In genomic region chr9:99505875-99506274, GRCm38 (mm10) we compare ENCODE assay signal across 26 mouse cellular contexts. TPM values are rescaled to one million over a fixed set of nuclear protein-coding genes. Genes with fewer than 3 reads are reported as not detected.
A peak's percentile ranks its signal among the peaks of the same experiment; 100 is the strongest.
DNase-seq lines count a peak whose midpoint lies in the region; ATAC-seq and TF ChIP-seq lines count a peak whose summit lies in the region.
"Had no signal": no experiment of that assay in that cellular context is flagged by ENCODE, and none has a peak within 500 bp of the region (broad histone marks: within the 10 kb centered on the region; RNA-seq: fewer than 3 reads in every experiment).

No protein-coding gene starts in this region.

- H3K9ac ChIP-seq in intestine, embryonic 15.5 days: no peak overlapping the region
- no peak overlapping the region for H3K9ac ChIP-seq in intestine, postnatal 0 days (ENCODE audit: low read depth, low read length)
- no peak overlapping the region for H3K9ac ChIP-seq in kidney, embryonic 16.5 days (replicated peaks; ENCODE audit: low read length)
- H3K9ac ChIP-seq: embryonic facial prominence, embryonic 12.5 days; forebrain, embryonic 13.5 days; forebrain, embryonic 15.5 days had no signal

- peak; percentile 91 for ATAC-seq in intestine, embryonic 15.5 days
- peak; percentile 80 for ATAC-seq in intestine, postnatal 0 days
- no peak for ATAC-seq in kidney, embryonic 16.5 days (ENCODE audit: low FRiP score, low TSS enrichment)
- ATAC-seq: activated CD4-positive, CD25-positive, alpha-beta regulatory T cell, adult 4 months; CD4-positive, CD25-positive, alpha-beta regulatory T cell, adult 4 months; forebrain, embryonic 13.5 days; forebrain, embryonic 15.5 days; Patski had no signal

- peak; percentile 14 for DNase-seq in urinary bladder, postnatal 14 days (ENCODE audit: low spot score)
- DNase-seq in urinary bladder, postnatal 25 days (ENCODE audit: low spot score): no peak
- no peak for DNase-seq in lung, postnatal 4 days
- no peak for DNase-seq in midbrain, embryonic 10.5 days (ENCODE audit: low spot score)
- DNase-seq: adrenal gland, adult 8-10 months; adrenal gland, postnatal 14 days; adrenal gland, postnatal 36 days; B cell, adult 2 months; cerebellum, adult 11-12 months; cerebellum, adult 2 months; cerebellum, adult 9-10 months; cerebellum, postnatal 10 days; cerebellum, postnatal 25 days had no signal

- TF ChIP-seq CTCF in intestine, postnatal 0 days (IDR thresholded peaks at IDR 0.05; ENCODE audit: low read depth): no peak

- H3K27me3 ChIP-seq in intestine, embryonic 15.5 days (replicated peaks): no peaks in the 10 kb centered on the region
- no peaks in the 10 kb centered on the region for H3K27me3 ChIP-seq in intestine, postnatal 0 days (replicated peaks; ENCODE audit: control insufficient read depth, insufficient read depth, low read length)
- no peaks in the 10 kb centered on the region for H3K27me3 ChIP-seq in kidney, embryonic 16.5 days (ENCODE audit: insufficient read depth, low read length)
- H3K27me3 ChIP-seq in midbrain, embryonic 10.5 days (ENCODE audit: low read depth, poor library complexity, severe bottlenecking): no peaks in the 10 kb centered on the region
- H3K27me3 ChIP-seq: CH12.LX; embryonic facial prominence, embryonic 12.5 days; forebrain, embryonic 13.5 days; forebrain, embryonic 15.5 days; Patski had no signal

- H3K4me3 ChIP-seq in intestine, embryonic 15.5 days (replicated peaks): no peak overlapping the region
- H3K4me3 ChIP-seq in intestine, postnatal 0 days (ENCODE audit: low read depth, low read length): no peak overlapping the region
- no peak overlapping the region for H3K4me3 ChIP-seq in kidney, embryonic 16.5 days (ENCODE audit: low read length)
- no peak overlapping the region for H3K4me3 ChIP-seq in midbrain, embryonic 10.5 days
- H3K4me3 ChIP-seq: embryonic facial prominence, embryonic 10.5 days; embryonic facial prominence, embryonic 12.5 days; forebrain, embryonic 13.5 days; forebrain, embryonic 15.5 days had no signal

- no peaks in the 10 kb centered on the region for H3K4me1 ChIP-seq in intestine, embryonic 15.5 days (replicated peaks)
- H3K4me1 ChIP-seq in intestine, postnatal 0 days (replicated peaks; ENCODE audit: control insufficient read depth, insufficient read depth, low read length): 0 out of 2 replicates have a peak, but pooled peaks cover 3% of the 10 kb centered on the region
- no peaks in the 10 kb centered on the region for H3K4me1 ChIP-seq in kidney, embryonic 16.5 days (ENCODE audit: insufficient read depth, low read length)
- H3K4me1 ChIP-seq in midbrain, embryonic 10.5 days: no peaks in the 10 kb centered on the region
- H3K4me1 ChIP-seq: embryonic facial prominence, embryonic 10.5 days; embryonic facial prominence, embryonic 12.5 days; forebrain, embryonic 13.5 days; forebrain, embryonic 15.5 days had no signal

- no peak overlapping the region for H3K4me2 ChIP-seq in intestine, embryonic 15.5 days (replicated peaks)
- no peak overlapping the region for H3K4me2 ChIP-seq in intestine, postnatal 0 days (replicated peaks; ENCODE audit: low read depth)
- H3K4me2 ChIP-seq in kidney, embryonic 16.5 days (replicated peaks; ENCODE audit: low read depth, low read length): no peak overlapping the region
- H3K4me2 ChIP-seq: embryonic facial prominence, embryonic 12.5 days; forebrain, embryonic 13.5 days; forebrain, embryonic 15.5 days had no signal

- no peak overlapping the region for H3K27ac ChIP-seq in intestine, embryonic 15.5 days
- no peak overlapping the region for H3K27ac ChIP-seq in intestine, postnatal 0 days (ENCODE audit: low read depth, low read length)
- no peak overlapping the region for H3K27ac ChIP-seq in kidney, embryonic 16.5 days (ENCODE audit: low read length)
- no peak overlapping the region for H3K27ac ChIP-seq in midbrain, embryonic 10.5 days (replicated peaks)
- H3K27ac ChIP-seq: embryonic facial prominence, embryonic 10.5 days; embryonic facial prominence, embryonic 12.5 days; forebrain, embryonic 13.5 days; forebrain, embryonic 15.5 days had no signal

- H3K9me3 ChIP-seq in intestine, embryonic 15.5 days: no peaks in the 10 kb centered on the region
- H3K9me3 ChIP-seq in intestine, postnatal 0 days (ENCODE audit: control insufficient read depth): no peaks in the 10 kb centered on the region
- no peaks in the 10 kb centered on the region for H3K9me3 ChIP-seq in kidney, embryonic 16.5 days (ENCODE audit: low read length)
- no peaks in the 10 kb centered on the region for H3K9me3 ChIP-seq in midbrain, embryonic 10.5 days (replicated peaks)
- H3K9me3 ChIP-seq: embryonic facial prominence, embryonic 10.5 days; embryonic facial prominence, embryonic 12.5 days; forebrain, embryonic 13.5 days; forebrain, embryonic 15.5 days; G1E had no signal

- no peaks in the 10 kb centered on the region for H3K36me3 ChIP-seq in intestine, embryonic 15.5 days
- H3K36me3 ChIP-seq in intestine, postnatal 0 days (ENCODE audit: control insufficient read depth, insufficient read depth): 0 out of 2 replicates have a peak, but pooled peaks cover 7% of the 10 kb centered on the region
- peaks cover 7% of the 10 kb centered on the region for H3K36me3 ChIP-seq in kidney, embryonic 16.5 days (ENCODE audit: insufficient read depth, low read length)
- H3K36me3 ChIP-seq in midbrain, embryonic 10.5 days: peaks cover 47% of the 10 kb centered on the region

- WGBS in intestine, embryonic 15.5 days: 38% methylated on average over 7 of the region's 7 CpGs
- WGBS in intestine, postnatal 0 days: 26% methylated on average over 7 of the region's 7 CpGs
- WGBS in kidney, embryonic 16.5 days: 69% methylated on average over 7 of the region's 7 CpGs
- 90% methylated on average over 7 of the region's 7 CpGs for WGBS in midbrain, embryonic 10.5 days

RNA-seq across cellular contexts. Expression of gene Nme9, which starts 54.6 kb away (rescaled TPM):
- polyA plus RNA-seq in intestine, embryonic 15.5 days (2015; fragmentation: Nextera tagmentation; extraction: Ambion mirVana): 0.25 and 0.33 TPM in 2 replicates
- 0.46 and 0.71 TPM in 2 replicates for polyA plus RNA-seq in intestine, postnatal 0 days (2015; fragmentation: Nextera tagmentation; extraction: Ambion mirVana)
- polyA plus RNA-seq in kidney, embryonic 16.5 days (2015; fragmentation: Nextera tagmentation; extraction: Ambion mirVana): 0.23 TPM in 1 of 2 replicates, not detected in the other
- not detected in 2 replicates for polyA plus RNA-seq in midbrain, embryonic 10.5 days (2016; fragmentation: Nextera tagmentation; extraction: Ambion mirVana)
- polyA plus RNA-seq: activated CD4-positive, CD25-positive, alpha-beta regulatory T cell, adult 4 months; CD4-positive, CD25-positive, alpha-beta regulatory T cell, adult 4 months; embryonic facial prominence, embryonic 10.5 days; embryonic facial prominence, embryonic 12.5 days; forebrain, embryonic 11.5 days; G1E; Patski had no signal
